Mouse (Mus musculus) erythroblast, embryonic 14.5 days (primary cell): ENCODE data around the gene Mfsd4b1.

Experiments
- GATA1 ChIP-seq: IDR thresholded peaks from 2 replicates; pipeline ENCODE4 v1.6.1; 2012; ENCODE audit warnings: low read length, inconsistent platforms, mixed read lengths
- TAL1 ChIP-seq: IDR thresholded peaks from 3 replicates; pipeline ENCODE4 v1.6.1; 2012; ENCODE audit warnings: low read length, inconsistent platforms, mixed read lengths

GRCm38 (mm10) chr10:40068595-40068994, 43.5 kb upstream of the Mfsd4b1 start:
- TF ChIP-seq GATA1 (no peak), TAL1 (no peak)
